Mouse (Mus musculus) cerebellum, adult 18-20 months (tissue): ENCODE results near the gene Necab3.

ENCODE experiments used
- DNase-seq, 2 experiments: peaks; one replicate each; pipeline ENCODE4 v3.0.0; 2021

Necab3 gene

GRCm38 (mm10) chr2:154558264-154559039 lies at the start of gene Necab3:
Gene Necab3, minus strand, starts transcription at chr2:154558890.
- DNase-seq = peak; percentile 59 to 78

GRCm38 (mm10) chr2:154606965-154607364 lies 48.3 kb upstream of the Necab3 start:
- DNase-seq = no peak

GRCm38 (mm10) chr2:154604156-154604555 lies 45.5 kb upstream of the Necab3 start:
- no peak for DNase-seq

- peak; percentile 99 for DNase-seq
Observed at GRCm38 (mm10) chr2:154603638-154604153, 45.0 kb upstream of the Necab3 start, which contains the start of gene Pxmp4. Gene Pxmp4, minus strand, starts transcription at chr2:154603708.

GRCm38 (mm10) chr2:154603007-154603637 lies 44.4 kb upstream of the Necab3 start:
- no peak for DNase-seq

GRCm38 (mm10) chr2:154601324-154601723 lies 42.6 kb upstream of the Necab3 start:
- DNase-seq = no peak

GRCm38 (mm10) chr2:154600586-154600985 lies 41.9 kb upstream of the Necab3 start:
- no peak for DNase-seq

- DNase-seq = no peak
Observed at GRCm38 (mm10) chr2:154597399-154597798, 38.7 kb upstream of the Necab3 start.

GRCm38 (mm10) chr2:154595775-154596174 lies 37.1 kb upstream of the Necab3 start:
- no peak for DNase-seq

GRCm38 (mm10) chr2:154593025-154593424 lies 34.3 kb upstream of the Necab3 start:
- peak; percentile 31 to 42 for DNase-seq

GRCm38 (mm10) chr2:154591239-154591638 lies 32.5 kb upstream of the Necab3 start:
- DNase-seq = no peak

GRCm38 (mm10) chr2:154589051-154589450 lies 30.4 kb upstream of the Necab3 start:
- DNase-seq = no peak

GRCm38 (mm10) chr2:154586405-154586804 lies 27.7 kb upstream of the Necab3 start:
- DNase-seq = no peak

GRCm38 (mm10) chr2:154584931-154585601 lies 26.4 kb upstream of the Necab3 start:
- peak in 1 of 2 experiments; percentile 36 for DNase-seq

GRCm38 (mm10) chr2:154583906-154584872 lies 25.5 kb upstream of the Necab3 start:
- peak; percentile 79 to 81 for DNase-seq

- DNase-seq = no peak
Observed at GRCm38 (mm10) chr2:154581421-154581820, 22.7 kb upstream of the Necab3 start.

- DNase-seq = no peak
Observed at GRCm38 (mm10) chr2:154580586-154580985, 21.9 kb upstream of the Necab3 start.

- no peak for DNase-seq
Observed at GRCm38 (mm10) chr2:154577744-154578067, 19.0 kb upstream of the Necab3 start.

- no peak for DNase-seq
Observed at GRCm38 (mm10) chr2:154576876-154577743, 18.4 kb upstream of the Necab3 start.

- no peak for DNase-seq
Observed at GRCm38 (mm10) chr2:154574271-154574670, 15.6 kb upstream of the Necab3 start.

GRCm38 (mm10) chr2:154572996-154573395 lies 14.3 kb upstream of the Necab3 start:
- no peak for DNase-seq
